Mouse (Mus musculus): ENCODE results near the gene St6galnac6. TPM values are rescaled to one million over a fixed set of nuclear protein-coding genes. Genes with fewer than 3 reads are reported as not detected.

Gene St6galnac6
- total RNA-seq, 2 experiments from 2014 or later: 114 to 117 TPM

DNA sequence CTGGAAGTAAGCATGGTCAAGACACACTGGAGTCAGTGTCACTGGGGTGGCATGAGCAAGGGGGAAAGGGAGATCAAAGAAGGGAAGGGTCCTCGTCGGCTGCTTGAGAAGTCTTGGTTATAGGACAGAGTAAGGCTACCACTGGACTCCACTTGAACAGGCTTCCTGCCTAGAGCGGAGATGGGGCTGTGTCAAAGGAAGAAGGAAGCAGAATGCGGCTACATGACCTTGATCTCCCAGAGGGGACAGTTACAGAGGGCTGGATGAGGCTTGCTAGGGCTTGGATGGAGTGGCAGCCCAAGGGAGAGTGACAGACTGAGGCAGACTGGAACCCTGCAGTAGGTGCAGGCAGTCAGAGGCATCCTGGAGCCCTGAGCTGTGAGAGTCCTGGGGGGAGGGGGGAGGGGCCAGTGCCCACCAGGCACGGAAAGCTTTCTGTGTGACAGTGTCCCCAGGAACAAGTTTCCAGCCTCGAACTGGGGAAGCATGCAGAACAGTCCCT lies 41.1 kb downstream of the St6galnac6 start:
- DNase-seq: no peak

- no peak for DNase-seq
Measured at GRCm38 (mm10) chr2:32641810-32642209, 42.3 kb downstream of the St6galnac6 start.

DNA sequence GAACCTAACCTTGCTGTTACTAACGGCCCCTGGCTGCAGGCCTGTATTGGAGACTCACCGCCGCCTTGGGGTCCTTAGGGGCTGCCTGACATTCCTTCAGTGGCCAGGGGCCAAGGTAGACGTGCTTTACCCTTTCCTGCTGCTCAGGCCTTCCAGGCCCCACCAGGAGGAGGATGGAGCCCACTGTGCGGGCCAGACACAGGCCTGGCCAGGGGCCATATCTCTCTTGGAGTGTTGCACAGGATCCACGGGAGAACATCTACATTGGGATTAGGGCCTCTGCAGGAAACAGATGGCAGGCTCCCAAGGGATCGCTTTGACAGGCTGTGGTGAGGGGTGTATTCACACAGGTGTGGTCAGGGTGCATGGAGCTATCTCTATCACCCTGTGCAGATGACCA lies 43.3 kb downstream of the St6galnac6 start:
- no peak for DNase-seq

- no peak for DNase-seq
Measured at GRCm38 (mm10) chr2:32644083-32644482, 44.6 kb downstream of the St6galnac6 start.

DNA sequence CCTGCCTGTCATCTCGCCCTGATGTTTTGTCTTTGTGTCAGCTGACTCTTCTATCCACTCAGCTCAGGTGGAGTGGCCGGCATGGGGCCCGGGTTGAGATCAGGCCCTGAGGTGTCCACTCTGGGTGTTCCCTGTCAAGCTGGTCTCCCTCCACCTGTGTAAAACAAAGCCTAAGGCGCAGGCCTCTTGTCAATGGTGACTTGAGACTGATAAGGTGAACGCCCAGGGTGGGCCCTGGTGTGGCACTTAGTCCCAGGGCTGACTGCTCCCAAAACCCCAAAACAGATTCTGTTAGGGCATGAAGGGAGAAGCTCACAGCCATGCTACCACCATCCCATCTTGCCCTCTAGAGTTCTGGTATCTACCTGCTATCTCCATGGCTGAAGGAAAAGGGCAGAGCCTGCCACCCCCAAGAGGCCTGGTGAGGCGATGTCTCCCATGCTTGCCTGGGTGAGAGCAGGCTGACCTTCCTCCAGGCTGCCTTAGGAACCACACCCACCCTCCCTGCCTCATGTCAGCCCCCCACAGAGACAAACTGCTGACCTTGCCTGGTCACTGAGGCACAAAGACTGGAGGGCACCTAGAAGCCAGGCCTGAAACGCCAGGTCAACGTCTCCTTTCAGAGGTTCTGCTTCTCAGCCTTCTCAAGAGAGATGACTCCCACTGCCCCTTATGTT lies 45.4 kb downstream of the St6galnac6 start:
- no peak for DNase-seq

DNA sequence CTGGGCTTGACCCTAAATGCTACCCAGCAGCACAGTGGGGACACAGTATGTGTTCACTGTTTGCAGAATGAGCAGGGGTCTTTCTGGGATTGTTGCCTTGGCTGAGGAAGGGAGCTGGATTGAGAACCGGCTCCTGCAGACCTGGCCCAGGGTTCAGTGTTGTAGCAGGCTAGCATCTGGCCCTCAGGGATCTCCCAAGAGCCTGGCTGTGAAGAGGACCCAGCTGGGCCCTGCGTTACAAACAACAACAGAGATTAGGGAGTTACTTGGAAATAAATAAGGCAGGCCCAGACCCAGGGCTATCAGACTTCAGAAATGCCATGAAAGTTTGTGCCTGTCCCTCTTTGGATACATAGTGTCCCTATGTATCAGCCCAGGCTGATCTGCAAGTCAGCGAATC lies 46.1 kb downstream of the St6galnac6 start:
- DNase-seq: no peak

DNA sequence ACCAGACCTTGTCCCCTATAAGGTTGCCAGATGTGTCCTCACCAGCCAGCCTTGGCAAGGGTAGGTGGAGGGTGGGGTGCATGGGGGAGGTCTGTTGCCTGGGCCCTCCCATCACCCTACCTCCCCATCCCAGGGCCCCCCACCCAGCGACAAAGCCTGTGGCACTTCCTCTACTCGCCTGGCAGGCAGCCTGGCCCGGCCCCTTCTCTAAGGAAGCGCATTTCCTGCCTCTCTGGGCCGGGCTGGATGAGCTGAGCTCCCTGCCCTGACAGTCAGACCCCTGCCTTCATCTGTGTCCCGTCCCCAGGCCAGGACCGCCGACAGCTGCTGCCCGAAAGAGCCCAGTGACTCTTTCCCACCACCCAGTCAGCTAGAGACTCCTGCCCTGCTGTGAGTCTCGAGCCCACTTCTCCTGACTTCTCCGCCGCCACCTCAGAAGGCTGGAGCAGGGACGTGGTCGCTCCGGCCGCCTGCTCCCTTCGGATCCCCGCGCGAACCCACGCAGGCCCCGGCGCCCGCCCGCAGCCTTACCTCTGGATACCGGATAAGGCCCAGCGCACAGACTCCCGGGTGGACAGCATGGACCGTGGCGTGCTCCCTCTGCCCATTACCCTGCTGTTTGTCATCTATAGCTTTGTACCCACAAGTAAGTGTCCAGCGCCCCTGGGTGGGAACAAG lies 47.0 kb downstream of the St6galnac6 start, which contains the start of gene Eng:
TSS of gene Eng (plus strand) at position 217 of the 678 bp plus-strand sequence.
- no peak for DNase-seq

DNA sequence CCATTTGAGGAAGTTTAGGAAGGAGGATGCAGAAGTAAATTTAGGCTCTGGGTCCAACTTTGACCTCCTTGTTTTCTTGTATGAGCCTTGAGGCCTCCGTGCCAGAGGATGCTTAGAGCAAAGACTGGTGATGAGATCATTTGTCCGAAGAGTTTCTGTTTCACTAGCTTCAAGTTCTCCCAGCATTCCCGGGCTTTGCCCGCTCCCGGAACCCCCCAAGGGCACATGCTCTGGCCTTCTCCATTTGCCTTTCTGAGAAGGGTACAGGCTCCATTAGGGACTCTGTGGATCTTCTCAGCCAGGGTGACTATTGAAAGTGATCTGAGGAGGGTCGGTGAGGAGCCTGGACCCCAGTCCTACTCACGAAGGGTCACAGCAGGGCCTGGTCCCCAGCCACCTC lies 47.9 kb downstream of the St6galnac6 start:
- DNase-seq: no peak

GRCm38 (mm10) chr2:32653764-32654163 lies 54.3 kb downstream of the St6galnac6 start:
- DNase-seq: no peak

DNA sequence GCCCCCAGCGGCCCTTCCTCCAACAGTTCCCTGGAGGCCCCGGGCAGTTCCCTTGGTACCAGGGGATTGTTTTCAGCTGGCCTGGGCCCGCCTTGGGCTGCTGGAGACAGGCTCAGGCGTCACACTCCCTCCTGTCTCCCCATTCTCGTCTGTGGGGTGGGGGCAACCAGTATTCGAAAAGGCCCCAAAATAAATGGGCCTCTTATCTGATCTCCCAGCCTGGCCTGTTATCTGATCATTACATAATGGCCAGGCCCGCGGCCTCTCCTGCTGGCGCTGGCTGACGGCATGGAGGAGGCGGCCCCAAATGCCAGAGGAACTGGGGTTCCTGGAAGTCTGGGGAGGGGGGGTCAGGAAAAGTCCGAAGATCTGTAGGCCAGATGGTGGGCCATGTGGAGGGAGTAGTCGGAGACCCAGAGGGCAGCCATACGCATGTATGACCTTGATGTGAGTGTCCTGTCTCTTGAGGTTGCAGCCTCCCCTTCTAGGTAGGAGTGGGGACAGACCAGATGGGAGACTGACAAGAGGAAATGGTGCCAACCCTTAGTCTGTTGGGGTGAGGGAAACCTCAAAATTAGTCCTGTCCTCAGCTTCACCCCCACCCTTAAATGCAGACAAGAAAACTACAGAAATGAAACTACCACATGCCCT lies 55.4 kb downstream of the St6galnac6 start:
- no peak for DNase-seq

DNA sequence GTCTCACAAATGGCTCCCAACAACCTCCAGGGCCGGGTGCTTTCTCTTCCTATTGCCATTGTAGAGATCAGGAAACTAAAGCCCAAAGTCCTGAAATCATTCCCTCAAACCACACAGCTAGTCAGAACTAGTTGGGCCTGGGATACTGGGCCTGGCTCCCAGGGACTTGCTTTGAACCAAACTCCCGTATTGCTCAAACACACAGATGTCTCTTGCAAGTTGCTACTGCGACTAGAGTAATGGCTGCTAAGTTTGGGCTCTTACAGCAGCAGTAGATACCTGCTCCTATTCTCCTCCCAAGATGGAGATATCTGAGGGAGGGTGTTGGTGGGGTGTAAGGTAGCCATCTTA lies 55.9 kb downstream of the St6galnac6 start:
- DNase-seq: no peak

DNA sequence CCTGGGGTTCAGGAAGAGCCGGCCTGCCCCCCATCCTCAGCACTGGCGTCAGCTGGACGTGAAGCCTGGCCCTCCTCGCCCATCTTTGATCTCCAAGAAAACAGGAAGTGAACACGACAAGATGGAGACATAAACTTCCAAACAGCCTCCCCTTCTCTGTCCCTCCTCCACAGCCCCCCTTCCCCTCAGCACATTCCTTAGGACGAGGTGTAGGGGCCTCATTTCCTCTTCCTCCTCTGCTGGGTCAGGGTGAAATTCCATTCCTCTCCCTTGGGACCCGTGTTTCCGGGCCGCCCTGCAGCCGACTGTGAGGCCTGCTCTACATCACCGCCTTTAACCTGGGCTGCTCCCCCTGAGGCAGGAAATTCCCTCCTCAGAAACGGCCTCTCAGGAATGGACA lies 56.3 kb downstream of the St6galnac6 start:
- DNase-seq: no peak

- DNase-seq: no peak
Measured at GRCm38 (mm10) chr2:32658873-32659272, 59.4 kb downstream of the St6galnac6 start.

DNA sequence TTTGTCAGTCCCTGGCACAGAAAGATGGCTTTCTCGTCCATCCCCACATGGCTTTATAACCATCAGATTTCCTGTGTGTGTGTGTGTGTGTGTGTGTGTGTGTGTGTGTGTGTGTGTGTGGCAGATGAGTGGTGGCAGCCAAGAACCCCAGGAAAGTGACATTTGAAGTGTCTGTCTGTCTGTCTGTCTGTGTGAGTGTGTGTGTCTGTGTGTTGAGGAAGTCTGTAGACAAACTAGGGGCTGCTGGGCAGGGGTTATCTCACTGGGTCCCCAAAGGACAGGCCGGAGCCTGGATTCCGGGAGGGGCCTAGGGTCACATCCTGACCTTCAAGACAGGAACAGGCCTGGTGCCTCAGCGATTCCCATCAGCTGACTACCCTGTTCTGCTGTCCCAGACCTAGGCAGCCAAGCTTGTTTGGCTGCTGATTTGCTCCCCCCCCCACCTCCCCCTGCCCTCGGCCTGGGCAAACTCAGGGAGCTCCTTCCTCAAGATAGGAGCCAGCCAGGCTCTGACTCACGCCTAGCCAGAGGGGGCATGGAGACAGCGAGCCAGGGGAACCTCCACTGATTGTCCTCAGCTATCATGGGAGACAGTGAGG lies 62.1 kb downstream of the St6galnac6 start:
- DNase-seq: no peak

DNA sequence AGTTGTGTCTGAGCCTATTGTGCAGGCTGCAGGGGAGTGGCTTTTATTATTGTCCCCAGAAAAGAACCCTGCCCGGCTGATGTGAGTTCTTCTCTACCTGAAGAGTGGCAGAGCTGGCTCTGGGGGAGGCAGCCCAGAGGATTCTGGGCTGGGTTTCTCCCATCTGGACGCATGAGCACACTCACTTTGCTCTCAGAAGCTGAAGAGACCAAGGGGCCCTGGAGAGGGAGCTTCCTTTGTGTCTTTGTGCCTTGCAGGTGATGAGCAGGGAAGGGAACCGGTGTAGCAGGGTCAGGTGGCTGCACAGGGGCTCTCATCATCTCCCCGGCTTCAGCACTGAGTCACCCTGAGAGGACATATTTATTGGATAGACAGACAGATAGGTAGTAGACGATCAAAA lies 62.8 kb downstream of the St6galnac6 start:
- no peak for DNase-seq

- DNase-seq: no peak
Measured at GRCm38 (mm10) chr2:32665345-32665744, 65.8 kb downstream of the St6galnac6 start.

DNA sequence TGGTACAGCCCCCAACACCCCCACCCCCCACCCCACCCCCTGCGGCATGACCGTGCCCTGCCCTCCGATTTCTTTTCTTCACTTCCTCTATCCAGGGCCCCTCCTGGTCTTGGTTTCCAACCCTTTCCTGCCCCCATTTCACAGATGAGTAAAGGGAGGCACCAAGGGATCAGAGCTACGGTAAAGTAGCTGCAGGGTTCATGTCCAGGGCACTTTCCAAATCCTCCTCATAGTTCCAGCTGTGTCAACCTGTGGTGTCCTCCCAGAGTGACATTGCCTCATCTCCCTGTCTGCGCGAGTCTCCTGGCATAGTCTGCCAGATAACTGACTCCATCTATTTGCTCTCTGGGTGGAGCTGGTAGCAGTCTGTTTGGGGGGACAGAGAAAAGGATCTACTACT lies 66.3 kb downstream of the St6galnac6 start:
- DNase-seq: no peak

DNA sequence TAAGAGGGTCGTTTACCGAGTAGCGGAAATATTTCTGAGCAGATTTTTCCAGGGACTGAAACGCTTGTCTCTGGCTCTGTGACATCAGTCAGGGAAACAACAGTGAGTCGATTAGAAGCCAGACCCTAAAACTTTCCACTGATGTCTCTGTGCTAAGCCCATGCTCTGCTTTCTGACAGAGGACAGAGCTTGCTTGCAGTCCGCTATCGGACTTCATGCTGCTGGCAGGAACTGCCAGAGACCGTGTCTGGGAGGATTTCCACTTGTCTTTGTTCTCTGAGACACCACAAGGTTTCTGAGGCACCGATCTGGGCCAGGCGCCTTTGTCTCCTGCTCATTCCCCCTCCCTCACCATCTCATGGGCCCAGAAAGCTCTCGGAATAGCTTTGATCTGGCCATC lies 68.3 kb downstream of the St6galnac6 start:
- DNase-seq: no peak

DNA sequence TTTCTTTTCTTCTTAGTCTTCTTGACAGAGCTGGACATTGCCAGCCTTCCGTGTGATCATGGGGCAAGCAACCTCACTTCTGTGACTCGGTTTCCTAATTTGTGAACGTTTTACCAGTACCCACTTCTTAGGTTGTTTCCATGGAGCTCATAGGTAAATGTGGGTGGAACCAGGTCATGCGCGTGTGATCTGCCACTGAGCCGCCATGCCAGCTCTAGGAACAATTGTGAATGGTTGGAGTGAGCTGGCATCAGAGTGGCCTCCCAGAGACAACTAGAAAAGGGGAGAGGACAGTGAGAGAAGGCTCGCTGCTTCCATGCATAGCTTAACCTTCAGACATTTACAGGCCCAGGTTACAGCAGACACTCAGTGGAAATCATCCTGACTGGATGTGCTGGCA lies 68.7 kb downstream of the St6galnac6 start:
- DNase-seq: no peak

DNA sequence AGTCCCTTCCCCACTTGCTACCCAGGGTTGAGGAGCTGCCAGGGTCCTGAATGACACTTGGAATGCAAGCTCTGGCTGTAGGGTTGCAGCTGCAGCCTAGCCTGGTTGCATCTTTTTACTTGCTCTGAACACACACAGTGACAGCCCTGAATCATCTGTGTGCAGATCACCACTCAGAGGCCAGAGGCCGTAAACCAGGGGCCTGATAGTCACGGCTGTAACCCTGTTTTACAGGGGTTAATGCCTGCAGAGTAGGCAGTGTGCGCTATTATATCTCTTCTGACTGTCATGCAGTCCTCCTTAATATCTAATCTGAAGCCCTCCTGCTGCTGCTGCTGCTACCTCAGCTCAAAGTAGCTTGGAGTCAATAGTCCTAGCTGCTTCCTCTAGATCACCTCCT lies 70.4 kb downstream of the St6galnac6 start:
- no peak for DNase-seq
